Mouse (Mus musculus) adrenal gland, adult 2 months (tissue): ENCODE data around the gene Lrg1. TPM values are rescaled to one million over a fixed set of nuclear protein-coding genes. Genes with fewer than 3 reads are reported as not detected.

Source experiments
- DNase-seq: peaks from one replicate; pipeline ENCODE4 v3.0.0; 2021
- long read RNA-seq: library from polyadenylated mRNA; stranded (forward); transcript quantifications from one replicate; pipeline ENCODE4 v2.0.0, GENCODE M21; 2021
- polyA plus RNA-seq: library from polyadenylated mRNA; depleted of rRNA; stranded (reverse); fragments of >200 nt; gene quantifications from 2 replicates; pipeline ENCODE4 v1.2.3, GENCODE M21; 2012; rRNA removed
- total RNA-seq, 2 experiments: library from RNA; stranded (reverse); gene quantifications; 2 replicates each; pipeline ENCODE4 v1.2.3; 2021

Gene Lrg1
- total RNA-seq = 10 to 100 TPM; 23.9 to 45.5 TPM
- polyA plus RNA-seq = 134 and 212 TPM in 2 replicates
- long read RNA-seq, transcript Lrg1-201 (2 exons, 1,408 nt) = major isoform, 67 of 70 reads
- long read RNA-seq, partial matches to known transcripts = 3 of 70 reads
- long read RNA-seq, other reads (novel, unspliced or antisense) = 0 of 70 reads

DNA sequence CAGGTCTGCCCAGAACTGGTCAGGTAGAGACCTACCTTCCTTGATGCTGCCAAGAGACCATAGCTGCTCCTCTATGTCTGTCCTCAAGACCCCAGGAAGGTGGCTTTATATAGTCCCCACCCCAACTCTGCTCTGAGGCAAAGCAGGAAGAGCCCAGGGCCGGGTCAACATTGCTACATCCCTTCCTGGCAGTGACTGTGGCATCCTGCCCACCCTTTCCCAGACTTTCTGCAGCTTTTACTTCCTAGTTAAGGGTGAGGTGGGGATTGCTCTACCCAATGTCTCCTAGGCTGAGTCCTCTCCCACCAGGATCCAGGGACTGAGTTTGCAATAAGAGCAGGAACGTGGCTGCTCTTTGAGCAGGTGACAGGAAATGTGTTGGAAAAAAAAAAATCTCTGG, at the start of gene Lrg1:
Lrg1 (minus strand) TSS at position 176 of the 400 bp plus-strand sequence.
- peak; percentile 57 for DNase-seq

DNA sequence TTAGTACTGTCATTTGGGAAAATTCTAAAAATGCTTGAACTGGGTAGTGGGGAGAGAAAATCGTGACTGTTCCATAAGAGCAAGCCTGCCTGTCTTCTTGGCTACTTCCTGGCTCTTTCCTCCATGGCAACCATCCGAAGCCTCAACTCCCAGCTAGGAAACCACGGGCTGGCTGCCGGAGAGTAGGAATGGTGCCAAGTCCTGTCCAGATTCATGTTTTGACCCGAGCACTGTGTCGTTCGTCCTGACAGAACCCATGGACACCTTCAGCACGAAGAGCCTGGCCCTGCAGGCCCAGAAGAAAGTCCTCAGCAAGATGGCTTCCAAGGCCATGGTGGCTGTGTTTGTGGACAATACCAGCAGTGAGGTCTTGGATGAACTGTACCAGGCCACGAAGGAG, 49.7 kb upstream of the Lrg1 start:
- DNase-seq = no peak

DNA sequence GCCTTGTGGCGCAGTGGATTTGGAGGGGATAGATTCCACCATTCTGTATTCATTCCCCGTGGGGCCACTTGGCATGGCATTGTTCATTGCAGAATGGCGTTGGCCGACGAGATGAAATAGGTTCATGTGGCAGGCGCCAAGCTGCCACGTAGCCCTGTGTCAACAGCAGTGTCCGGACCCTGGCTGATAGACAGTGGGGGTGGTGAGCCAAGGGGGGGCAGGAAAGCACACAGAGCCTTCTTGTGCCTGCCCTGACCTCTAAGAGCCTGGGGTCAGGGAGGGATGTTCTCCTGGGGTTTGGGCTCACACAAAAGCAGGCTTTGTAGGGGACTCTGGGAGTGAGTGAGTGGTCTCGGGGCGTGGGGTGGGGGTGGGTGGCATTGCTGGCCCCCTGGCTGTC, 48.8 kb upstream of the Lrg1 start:
- DNase-seq = peak; percentile 47

DNA sequence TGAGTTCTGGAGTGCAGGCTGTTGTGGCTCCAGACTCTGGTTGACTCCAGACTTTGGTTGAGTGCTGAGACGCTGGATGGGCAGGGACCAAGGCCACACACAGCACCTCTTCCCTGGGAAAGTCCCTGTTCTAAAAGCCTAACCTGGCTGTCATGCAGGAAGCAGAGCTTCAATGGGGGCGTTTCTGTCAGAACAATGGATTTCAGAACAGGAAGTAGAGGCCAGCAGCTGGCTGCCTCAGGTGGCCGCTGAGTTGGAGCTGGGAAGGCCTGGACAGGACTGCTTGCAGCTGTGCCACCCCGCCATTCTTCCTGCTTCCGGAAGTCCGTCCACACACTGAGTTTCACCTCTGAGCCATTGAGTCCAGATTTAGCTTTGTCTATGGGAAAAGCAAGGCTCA, 48.0 kb upstream of the Lrg1 start:
- peak; percentile 54 for DNase-seq

DNA sequence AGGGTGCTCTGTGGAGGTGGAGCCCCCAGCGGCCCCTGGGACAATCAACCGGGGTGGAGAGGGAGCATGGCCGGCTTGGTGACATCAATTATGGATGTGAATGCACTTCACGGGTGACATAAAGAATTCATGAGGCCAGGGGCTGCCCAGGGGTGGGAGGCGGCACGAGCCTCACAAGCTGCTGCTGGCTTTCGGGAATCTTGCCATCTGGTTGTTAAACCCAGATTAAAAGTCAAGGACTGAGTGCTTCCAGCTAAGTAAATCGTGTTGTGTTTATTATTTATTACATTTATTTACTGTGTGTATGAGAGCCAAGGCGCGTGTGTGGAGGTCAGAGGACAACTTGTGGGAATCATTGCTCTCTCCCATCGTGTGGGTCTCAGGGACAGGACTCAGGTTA, 43.9 kb upstream of the Lrg1 start:
- DNase-seq = no peak

DNA sequence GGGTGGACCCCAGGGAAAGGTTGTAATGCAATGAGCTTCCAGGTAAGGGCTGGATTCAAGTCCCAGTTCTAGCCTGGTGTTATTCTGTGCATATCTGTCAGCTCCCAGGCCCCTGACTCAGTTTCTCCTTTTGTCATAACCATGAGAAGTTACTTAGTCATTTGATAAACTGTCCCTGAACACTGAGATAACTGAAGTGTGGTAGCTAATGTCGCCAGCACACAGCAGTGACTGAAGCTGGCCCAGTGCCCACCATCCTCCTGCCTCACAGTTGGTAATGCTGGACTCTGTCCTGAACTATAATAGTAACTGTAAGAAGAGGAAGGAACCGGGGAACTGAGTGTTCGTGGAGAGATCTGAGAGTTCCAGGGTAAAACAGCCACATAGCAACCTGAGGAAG, 42.7 kb upstream of the Lrg1 start:
- DNase-seq = no peak

DNA sequence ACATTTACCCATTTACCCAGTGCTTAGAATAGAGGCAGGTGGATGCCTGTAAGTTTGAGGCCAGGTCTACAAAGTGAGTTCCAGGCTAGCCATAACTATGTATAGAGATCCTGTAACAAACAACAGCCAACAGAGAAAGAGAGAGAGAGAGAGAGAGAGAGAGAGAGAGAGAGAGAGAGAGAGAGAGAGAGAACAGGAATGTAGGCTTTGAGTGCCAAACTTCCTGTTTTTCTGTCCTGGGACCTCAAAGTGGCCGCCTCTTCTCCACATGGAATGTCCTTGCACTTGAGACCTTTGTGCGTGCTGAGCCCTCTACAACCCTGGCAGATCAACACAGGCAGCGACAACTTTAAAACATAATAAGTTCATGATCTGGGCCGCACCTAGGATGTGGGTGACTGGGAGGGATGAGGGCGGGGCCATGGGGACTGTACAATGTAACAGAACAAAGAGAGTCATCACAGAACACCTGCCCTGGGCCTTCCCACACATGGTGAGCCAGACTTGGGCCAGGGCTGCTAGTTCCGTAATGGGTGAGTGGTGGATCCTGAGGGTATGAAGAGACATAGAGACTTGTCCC, 41.8 kb upstream of the Lrg1 start:
- no peak for DNase-seq

DNA sequence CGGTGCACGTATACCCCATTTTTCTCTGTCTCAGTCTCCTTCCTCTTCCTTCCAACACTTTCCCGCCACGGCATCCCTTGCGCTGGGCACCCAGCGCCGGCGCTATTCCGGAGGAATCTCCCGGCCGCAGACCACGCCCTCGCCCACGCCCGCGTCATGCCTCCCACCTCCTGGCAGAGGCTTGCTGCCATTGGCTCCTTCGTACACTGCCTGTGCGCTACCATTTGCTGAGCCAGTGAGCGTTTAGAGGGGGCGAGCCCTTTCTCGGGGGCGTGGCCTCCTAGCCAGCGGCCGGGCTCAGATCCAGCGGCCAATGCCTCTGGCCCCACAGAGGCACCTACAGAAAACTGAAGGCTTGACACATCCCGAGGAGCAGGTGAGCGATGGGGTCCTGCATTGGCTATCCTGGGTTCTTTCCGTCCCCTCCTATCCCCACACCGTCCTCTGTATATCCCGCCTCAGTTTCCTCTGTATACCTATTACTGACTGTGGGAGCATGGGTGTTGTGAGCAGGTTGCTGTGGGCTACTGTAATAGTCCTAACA, 40.5 kb upstream of the Lrg1 start, which contains the start of gene Tnfaip8l1:
Tnfaip8l1 (plus strand) TSS at position 247 of the 544 bp plus-strand sequence.
- peak; percentile 98 for DNase-seq

DNA sequence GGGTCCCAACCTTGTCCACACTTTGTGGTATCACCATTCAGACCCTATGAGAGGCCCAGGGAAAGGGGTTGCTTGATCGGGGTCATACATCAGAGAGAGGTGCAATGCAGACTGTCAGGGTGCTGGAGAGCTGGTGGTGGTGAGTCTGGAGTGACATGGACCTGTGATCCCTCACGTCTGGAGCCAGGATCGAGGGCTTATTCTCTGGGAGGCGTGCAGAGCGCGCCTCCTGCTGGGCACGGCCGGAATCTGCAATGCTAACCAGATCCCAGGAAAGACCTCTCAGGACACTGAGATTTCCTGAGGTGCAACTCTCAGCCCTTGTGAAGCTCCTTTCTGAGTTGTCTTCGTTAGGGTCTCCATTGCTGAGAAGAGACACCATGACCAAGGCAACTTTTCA, 37.9 kb upstream of the Lrg1 start:
- DNase-seq = peak; percentile 62

DNA sequence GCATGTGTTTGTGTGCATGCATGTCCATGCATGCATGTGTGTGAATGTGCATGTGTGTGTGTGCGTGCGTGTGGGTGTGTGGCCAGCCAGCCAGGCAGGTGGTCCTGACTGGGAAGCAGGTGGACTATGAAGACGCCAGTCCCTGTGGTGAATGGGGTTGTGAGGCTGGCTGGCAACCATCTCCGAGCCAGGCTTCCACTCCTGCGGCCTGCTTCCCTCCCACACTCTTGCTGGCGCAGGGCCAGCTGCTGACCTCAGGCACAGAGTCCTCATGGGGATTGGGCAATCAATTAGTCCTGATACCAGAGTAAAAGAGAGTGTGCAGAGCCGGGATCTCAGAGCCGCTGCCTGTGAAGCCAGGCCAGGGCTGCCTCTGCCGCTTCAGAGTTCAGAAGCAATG, 31.8 kb upstream of the Lrg1 start:
- DNase-seq = peak; percentile 88

DNA sequence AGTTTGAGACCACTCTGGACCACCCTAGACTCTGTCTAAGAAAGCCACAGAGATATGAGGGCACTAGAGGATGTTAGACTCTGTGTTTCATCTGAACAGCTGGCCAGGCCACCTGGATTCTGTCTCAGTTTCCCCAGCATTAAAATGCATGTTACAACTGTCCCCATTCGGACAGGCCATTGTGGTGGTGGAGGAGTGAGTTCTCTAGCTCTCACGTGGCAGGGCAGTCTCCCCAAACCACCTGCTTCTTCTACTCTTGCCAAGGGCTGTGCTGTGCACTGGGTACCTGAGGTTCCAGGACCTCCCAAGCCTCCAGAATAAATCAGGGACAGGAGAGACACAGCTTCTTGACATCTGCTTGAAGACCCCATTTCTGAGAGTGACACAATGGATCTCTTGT, 28.1 kb upstream of the Lrg1 start:
- no peak for DNase-seq

DNA sequence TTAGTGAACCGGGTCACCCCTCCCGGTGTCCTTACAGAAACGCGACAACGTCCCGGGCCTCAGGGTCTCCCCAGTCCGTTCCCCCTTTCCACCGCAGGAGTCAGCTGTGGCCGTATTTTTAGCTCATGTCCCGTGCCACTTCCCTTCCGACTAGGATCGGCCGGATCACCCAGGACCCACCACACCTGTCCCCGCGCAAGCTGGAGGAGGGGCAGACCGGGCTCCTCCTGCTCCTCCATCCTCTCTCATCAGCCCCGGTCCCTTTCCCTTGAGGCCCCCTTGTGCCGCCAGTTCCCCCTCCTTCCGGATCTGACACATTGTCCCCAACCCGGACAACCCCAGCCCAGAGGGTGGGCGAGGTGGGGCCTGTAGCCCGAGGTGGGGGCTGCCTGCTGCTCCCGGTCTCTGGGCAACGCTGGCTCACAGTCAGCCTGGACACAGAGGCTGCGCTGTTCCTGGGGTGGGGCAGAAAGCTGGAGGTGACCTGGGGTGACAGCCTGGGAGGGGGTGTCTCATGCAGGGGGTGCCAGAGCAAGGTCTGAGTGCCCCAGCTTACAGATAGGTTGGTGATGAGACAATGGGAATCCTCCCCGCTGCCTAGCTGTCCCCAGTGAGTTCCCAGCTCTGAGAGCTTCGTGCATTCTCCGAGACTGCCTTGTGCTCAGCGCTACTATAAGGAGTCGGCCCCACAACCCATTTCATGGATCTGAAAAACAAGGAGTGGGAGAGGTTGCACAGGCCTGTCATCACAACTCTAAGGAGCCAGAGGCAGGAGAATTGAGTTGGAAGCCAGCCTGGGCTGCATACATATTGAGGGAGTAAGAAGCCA, 27.2 kb upstream of the Lrg1 start:
- no peak for DNase-seq

DNA sequence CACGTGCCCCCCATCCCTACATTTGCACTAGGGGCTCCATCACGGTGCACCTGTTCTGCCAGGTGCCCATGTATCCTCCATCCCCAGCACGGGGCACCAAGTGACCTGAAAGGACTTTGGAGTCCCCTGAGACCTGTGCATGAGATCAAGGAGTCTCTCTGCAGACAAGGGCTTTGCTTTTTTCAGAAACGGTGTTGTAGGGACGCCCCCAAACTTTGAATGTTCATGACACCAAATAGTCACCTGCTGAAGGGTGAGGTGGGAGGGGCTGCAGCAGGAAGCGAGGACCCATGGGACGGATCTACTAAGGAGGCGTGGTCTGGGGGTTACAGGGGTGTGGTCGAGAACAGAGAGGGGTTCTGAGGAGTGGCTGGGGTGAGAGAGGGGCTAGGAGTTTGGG, 26.5 kb upstream of the Lrg1 start:
- no peak for DNase-seq

DNA sequence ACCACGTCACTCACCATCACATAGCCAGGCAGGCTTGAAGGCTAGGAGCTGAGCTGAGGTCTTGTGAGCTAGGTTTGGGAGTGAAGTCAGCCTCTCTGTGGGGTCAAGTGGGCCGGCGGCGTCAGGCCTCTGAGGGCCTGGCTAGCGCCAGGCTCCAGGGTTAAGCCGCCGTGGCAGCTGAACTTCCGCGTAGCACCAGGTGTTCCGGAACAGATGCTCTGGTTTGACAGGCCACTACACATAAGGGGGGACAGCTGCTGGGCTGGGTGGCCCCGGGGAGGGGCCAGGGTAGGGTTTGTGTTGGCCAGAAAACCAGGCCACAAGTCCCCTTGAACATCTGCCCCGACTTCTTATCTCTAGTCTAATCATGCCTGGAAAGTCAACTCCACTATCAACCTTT, 25.6 kb upstream of the Lrg1 start:
- no peak for DNase-seq

DNA sequence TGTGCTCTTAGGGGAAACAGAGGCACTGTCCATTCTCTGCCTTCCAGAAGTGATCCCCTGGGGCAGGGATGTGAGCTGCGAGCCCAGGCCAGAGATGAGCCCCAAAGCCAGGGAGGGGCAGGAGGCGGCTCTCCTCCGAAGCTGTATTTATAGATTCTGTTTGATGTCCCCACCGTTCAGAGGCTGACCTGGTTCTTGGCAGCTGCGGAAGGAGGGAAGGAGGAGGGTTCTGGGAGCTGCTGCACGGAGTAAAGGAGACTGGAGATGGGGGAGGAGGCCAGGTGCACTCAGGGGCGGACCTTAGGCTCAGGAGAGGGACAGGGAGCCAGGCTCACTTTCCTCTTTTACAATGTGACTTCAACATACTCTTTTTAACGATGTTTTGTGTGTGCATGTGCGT, 24.3 kb upstream of the Lrg1 start:
- DNase-seq = no peak

DNA sequence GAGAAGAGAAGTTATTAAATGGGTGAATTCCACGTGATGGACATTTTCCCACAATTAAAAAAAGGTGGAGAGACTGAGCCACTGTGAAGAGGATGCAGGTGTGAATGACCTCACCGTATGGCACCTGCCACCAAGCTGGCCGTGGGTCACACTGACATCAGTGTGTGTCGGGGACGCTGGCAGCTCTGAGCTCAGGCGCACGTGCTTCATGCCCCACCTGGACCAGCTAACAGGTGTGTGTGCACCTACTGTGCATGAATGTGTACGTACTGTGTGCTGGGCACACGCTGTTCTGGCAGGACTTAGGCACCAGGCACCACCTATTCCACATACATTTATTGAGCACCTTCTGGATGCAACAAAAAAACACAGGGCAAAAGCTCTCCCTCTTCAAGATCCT, 22.7 kb upstream of the Lrg1 start:
- no peak for DNase-seq

DNA sequence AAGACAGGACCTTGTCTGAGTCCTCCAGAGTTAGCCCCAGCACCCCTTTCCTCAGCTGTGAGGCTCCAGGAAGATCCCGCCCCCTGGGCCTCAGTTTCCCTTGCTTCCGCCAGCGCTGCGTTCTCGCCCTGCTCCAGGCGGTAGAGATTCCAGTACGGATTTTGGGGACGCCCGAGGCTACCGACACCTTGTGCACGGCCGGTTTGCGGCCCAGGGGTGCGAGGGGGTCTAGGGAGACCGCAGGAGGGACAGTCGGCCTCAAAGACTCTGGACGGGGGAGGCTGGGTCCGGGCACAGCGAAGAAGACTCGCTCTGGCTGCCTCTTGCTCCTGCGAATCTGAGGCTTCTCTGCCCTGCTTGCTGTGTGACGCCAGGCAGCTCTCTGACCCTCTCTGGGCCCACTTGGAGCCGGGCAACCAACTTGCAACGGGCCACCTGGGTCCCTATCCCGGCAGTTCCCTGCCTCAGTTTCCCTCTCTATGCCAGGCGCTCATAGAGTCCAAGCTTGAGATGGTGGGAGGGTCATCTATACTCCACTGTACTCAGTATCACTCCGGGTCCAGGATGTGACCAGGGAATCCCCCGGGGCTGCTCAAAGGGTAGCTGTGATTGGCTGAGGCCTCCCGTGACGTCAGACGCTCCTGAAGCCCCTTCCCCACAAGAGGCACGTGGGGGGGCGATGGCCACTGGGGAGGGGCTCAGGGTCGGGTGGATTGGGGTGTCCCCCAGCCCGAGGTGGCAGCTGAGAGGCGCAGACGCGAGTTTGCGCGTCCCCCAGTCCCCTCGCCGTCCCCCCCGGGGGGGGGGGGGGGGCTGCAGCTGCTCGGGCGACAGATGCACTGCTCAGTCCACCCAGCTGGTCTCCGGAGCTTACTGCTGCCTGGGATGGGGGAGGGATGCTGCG, 20.2 kb upstream of the Lrg1 start:
- peak; percentile 25 for DNase-seq

DNA sequence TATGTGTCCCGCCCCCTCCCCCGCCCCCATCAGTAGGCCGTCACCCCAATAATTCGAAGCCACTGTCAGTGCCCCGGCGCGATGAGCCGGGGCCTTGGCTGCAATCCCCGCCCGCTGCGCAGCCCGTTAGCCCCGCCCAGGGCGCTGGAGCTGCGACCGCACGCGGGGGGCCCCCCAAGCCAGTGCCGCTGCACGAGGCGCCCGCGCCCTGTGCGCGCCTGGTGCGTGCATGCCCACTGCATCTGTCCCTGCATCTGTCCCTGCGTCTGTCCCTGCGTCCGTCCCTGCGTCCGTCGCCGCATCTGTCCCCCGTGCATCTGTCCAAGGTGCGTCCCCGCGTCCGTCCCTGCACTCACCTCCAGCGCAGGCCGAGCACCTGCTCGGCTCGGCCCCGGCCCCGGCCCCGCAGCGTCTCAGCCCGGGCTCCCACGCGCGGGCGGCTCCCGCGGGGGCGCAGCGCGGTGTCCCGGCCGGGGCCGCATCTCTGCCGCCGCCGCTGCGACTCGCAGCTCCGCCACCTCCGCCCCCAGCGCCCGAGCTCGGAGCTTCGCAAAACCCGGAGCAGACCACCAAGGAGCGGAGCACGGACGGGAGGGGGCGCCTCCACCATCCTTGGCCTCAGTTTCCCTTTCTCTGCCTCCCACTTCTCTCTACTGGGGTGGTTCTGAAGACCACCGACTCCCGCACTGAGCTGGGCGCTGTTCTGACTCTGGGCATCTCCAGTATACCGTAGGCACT, 18.2 kb upstream of the Lrg1 start, which contains the start of gene Sema6b:
Sema6b (minus strand) TSS at position 486 of the 738 bp plus-strand sequence.
- DNase-seq = peak; percentile 73

DNA sequence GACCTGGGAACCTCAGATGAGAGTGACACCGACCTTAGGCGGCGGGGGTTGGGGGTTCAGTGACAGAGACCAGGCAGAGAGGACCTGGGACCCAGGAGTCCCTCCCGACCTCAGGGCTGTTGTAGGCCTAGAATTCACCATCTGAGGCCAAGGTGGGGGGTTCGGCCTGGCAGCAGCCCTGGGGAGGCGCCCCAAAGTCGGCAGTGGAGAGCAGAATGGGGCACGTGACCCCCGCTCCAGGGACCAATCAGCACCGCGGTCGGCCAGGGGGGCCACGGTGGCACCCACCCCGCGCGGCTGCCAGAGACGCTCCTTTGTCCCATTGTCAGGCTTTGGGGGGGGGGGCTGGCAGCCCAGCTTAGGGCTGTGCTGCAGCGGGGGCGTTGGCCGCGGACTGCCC, 17.6 kb upstream of the Lrg1 start:
- peak; percentile 25 for DNase-seq

DNA sequence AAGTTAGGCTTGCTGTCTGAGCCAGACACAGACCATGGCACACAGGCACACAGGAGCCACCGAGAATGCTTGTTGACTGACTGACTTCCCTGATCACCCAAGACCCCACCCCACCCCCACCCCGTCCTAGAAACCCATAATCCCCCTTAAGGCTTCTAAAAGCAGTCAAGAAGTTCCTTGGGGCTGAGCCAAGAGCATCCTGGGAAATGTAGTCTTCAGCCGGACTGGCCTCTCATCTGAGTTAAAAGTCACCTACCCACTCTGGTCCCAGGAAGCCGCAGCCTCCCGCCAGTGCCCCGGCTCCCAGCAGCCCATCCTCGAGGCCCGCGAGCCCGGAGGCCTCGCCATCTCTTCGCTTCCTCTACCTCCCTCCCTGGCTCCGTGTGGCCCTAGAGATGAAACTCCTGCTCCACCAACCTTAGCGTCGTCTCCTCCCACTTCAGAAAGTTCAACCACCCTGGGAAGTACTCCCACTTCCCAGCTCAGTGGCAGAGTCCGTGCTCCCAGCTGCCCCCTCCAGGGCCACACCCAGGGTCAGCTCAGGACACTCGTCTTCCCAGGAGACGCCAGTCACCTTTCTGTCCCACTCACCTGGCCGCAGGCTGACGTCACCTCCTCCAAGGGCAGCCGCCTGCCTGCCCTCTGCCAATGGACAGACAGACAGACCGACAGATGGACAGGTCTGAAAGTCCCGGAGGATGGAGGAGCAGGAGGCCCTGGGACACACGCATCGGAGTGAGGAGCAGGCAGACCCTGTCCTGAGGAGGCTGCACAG, 16.2 kb upstream of the Lrg1 start:
- no peak for DNase-seq
